Mouse (Mus musculus) CH12.LX (cell line): ENCODE measurements around the gene Agpat4.

Experiments used
- CTCF ChIP-seq, 2 experiments: IDR thresholded peaks in 1 of 2; conservative IDR thresholded peaks in 1 of 2; 2 replicates each; pipeline ENCODE4 v1.5.1; 2011 to 2012; ENCODE audit warnings: low read depth in 2 of 2, low read length in 2 of 2, improper control_type of control experiment in 1 of 2, inconsistent platforms in 1 of 2, mild to moderate bottlenecking in 1 of 2, moderate library complexity in 1 of 2
- HCFC1 ChIP-seq: IDR thresholded peaks from 2 replicates; pipeline ENCODE4 v1.6.1; 2012; ENCODE audit warnings: low read depth, mild to moderate bottlenecking, inconsistent platforms, low read length, improper control_type of control experiment
- JUN ChIP-seq: IDR thresholded peaks from 2 replicates; pipeline ENCODE4 v1.6.1; 2011; ENCODE audit warnings: low read depth, mild to moderate bottlenecking, low read length, improper control_type of control experiment, moderate library complexity; ENCODE audit not compliant: insufficient read depth
- JUND ChIP-seq: conservative IDR thresholded peaks from 2 replicates; pipeline ENCODE4 v1.6.1; 2011; ENCODE audit warnings: low read depth, low read length, improper control_type of control experiment
- MAFK ChIP-seq: IDR thresholded peaks from 2 replicates; pipeline ENCODE4 v1.6.1; 2011; ENCODE audit warnings: low read length, improper control_type of control experiment; ENCODE audit not compliant: insufficient replicate concordance
- MAX ChIP-seq: IDR thresholded peaks from 2 replicates; pipeline ENCODE4 v1.6.1; 2011; ENCODE audit warnings: low read length, improper control_type of control experiment
- MEF2A ChIP-seq: IDR thresholded peaks from 2 replicates; pipeline ENCODE4 v1.6.1; 2014; ENCODE audit warnings: low read depth, mild to moderate bottlenecking, inconsistent platforms, low read length, improper control_type of control experiment, borderline replicate concordance
- PAX5 ChIP-seq: IDR thresholded peaks from 2 replicates; pipeline ENCODE4 v1.6.1; 2012; ENCODE audit warnings: low read length, inconsistent platforms, mixed read lengths
- POLR2A ChIP-seq: IDR thresholded peaks from 2 replicates; pipeline ENCODE4 v1.6.1; 2011; ENCODE audit warnings: low read depth, mild to moderate bottlenecking, improper control_type of control experiment, low read length
- SIN3A ChIP-seq: IDR thresholded peaks from 2 replicates; pipeline ENCODE4 v1.6.1; 2012; ENCODE audit warnings: low read length, improper control_type of control experiment, inconsistent platforms
- TCF12 ChIP-seq: IDR thresholded peaks from 2 replicates; pipeline ENCODE4 v1.6.1; 2014; ENCODE audit warnings: low read depth, mild to moderate bottlenecking, inconsistent platforms, low read length, improper control_type of control experiment
- ZKSCAN1 ChIP-seq: IDR thresholded peaks from 2 replicates; pipeline ENCODE4 v1.6.1; 2012; ENCODE audit warnings: low read depth, inconsistent platforms, low read length, improper control_type of control experiment, borderline replicate concordance

DNA sequence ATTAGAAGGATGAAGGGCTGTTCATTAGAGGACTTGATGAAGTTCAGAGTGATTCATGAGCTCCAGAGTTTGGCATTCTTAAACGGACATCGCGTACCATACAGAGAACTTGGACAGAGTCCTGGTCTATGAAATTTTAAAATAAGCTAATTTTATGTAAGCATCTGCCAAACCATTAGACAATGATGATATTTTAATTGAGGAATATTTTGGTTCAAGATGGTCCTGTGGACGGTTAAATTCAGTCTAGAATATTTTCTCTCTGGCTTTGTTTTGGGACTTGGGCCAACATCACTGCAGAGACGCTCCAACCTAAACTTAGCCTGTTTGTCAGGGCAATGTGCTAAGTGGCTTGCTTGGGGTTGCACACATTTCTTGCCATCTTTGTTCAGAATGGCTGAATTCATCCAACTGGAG lies 25.5 kb downstream of the Agpat4 start:
- TF ChIP-seq PAX5 (no peak), ZKSCAN1 (no peak), SIN3A (no peak), MAFK (no peak), CTCF (conservative IDR thresholded peaks at IDR 0.05 in 1 of 2, IDR thresholded peaks at IDR 0.05 in 1 of 2; ENCODE audit: low read depth in 2 of 2, low read length in 2 of 2) (no peak), MEF2A (no peak), POLR2A (no peak), JUND (no peak), HCFC1 (no peak), JUN (no peak), TCF12 (no peak), MAX (no peak)
